Mouse (Mus musculus): ENCODE results near the gene Rpp38. TPM values are rescaled to one million over a fixed set of nuclear protein-coding genes. Genes with fewer than 3 reads are reported as not detected.

The Rpp38 gene
- 10 to 100 TPM in 2 of 26 experiments, 1 to 10 TPM in 24; 1.3 to 10.5 (median 3.5) TPM for total RNA-seq (2018; cell fraction: chromatin; rRNA removed)
- total RNA-seq (2018; cell fraction: cytosol; rRNA removed), result 1 to 10 TPM; 3.2 to 9.8 (median 7.7) TPM
- 10 to 100 TPM in 7 of 26 experiments, 1 to 10 TPM in 19; 2.2 to 16.1 (median 7.3) TPM for total RNA-seq (2018; cell fraction: nucleus; rRNA removed)
- 6.6 to 12.1 TPM (median 10.8 TPM) in 3 replicates for polyA plus RNA-seq (2018)

- WGBS (ENCODE audit: missing documents), result under 1% methylated on average over 45 of the region's 45 CpGs
- Histone ChIP-seq H3K79me2 (ENCODE audit: inconsistent target) (peaks cover 20% of the 10 kb centered on the region; the same call in 1 of the 2 replicates), H3K27ac (peak within 1 kb of the TSS; percentile 54), H3K36me3 (ENCODE audit: inconsistent target) (0 out of 2 replicates have a peak, but pooled peaks cover 7% of the 10 kb centered on the region), H3K4me3 (ENCODE audit: inconsistent target) (peak within 1 kb of the TSS; percentile 70)
Measured at GRCm38 (mm10) chr2:3332484-3333242, at the start of gene Rpp38. Gene Rpp38, minus strand, starts transcription at chr2:3332643.

- 85% methylated on average over 4 of the region's 4 CpGs for WGBS (ENCODE audit: missing documents)
- Histone ChIP-seq H3K79me2 (ENCODE audit: inconsistent target) (no peaks in the 10 kb centered on the region), H3K27ac (no peak overlapping the region), H3K4me3 (ENCODE audit: inconsistent target) (no peak overlapping the region), H3K36me3 (ENCODE audit: inconsistent target) (no peaks in the 10 kb centered on the region)
Measured at GRCm38 (mm10) chr2:3365127-3365526, 32.7 kb upstream of the Rpp38 start.

GRCm38 (mm10) chr2:3361067-3361466, 28.6 kb upstream of the Rpp38 start:
- Histone ChIP-seq H3K4me3 (ENCODE audit: inconsistent target) (no peak overlapping the region), H3K27ac (no peak overlapping the region), H3K79me2 (ENCODE audit: inconsistent target) (no peaks in the 10 kb centered on the region), H3K36me3 (ENCODE audit: inconsistent target) (no peaks in the 10 kb centered on the region)
- WGBS (ENCODE audit: missing documents), result 83% methylated on average over 3 of the region's 3 CpGs

GRCm38 (mm10) chr2:3357887-3358286, 25.4 kb upstream of the Rpp38 start:
- 73% methylated on average over 3 of the region's 3 CpGs for WGBS (ENCODE audit: missing documents)
- no peak overlapping the region for H3K4me3 ChIP-seq (ENCODE audit: inconsistent target)
- H3K27ac ChIP-seq, result no peak overlapping the region
- no peaks in the 10 kb centered on the region for H3K36me3 ChIP-seq (ENCODE audit: inconsistent target)
- no peaks in the 10 kb centered on the region for H3K79me2 ChIP-seq (ENCODE audit: inconsistent target)

- Histone ChIP-seq H3K27ac (peak overlapping the region; percentile 27; the same call in 1 of the 2 replicates), H3K4me3 (ENCODE audit: inconsistent target) (no peak overlapping the region), H3K79me2 (ENCODE audit: inconsistent target) (no peaks in the 10 kb centered on the region), H3K36me3 (ENCODE audit: inconsistent target) (no peaks in the 10 kb centered on the region)
- WGBS (ENCODE audit: missing documents), result 87% methylated on average over 3 of the region's 3 CpGs
Measured at GRCm38 (mm10) chr2:3356311-3356710, 23.9 kb upstream of the Rpp38 start.

- 68% methylated on average over 8 of the region's 8 CpGs for WGBS (ENCODE audit: missing documents)
- Histone ChIP-seq H3K4me3 (ENCODE audit: inconsistent target) (no peak overlapping the region), H3K36me3 (ENCODE audit: inconsistent target) (no peaks in the 10 kb centered on the region), H3K27ac (peak overlapping the region; percentile 27; the same call in 1 of the 2 replicates), H3K79me2 (ENCODE audit: inconsistent target) (no peaks in the 10 kb centered on the region)
Measured at GRCm38 (mm10) chr2:3355793-3356192, 23.4 kb upstream of the Rpp38 start.

- H3K36me3 ChIP-seq (ENCODE audit: inconsistent target), result no peaks in the 10 kb centered on the region
- H3K79me2 ChIP-seq (ENCODE audit: inconsistent target), result no peaks in the 10 kb centered on the region
- H3K4me3 ChIP-seq (ENCODE audit: inconsistent target), result no peak overlapping the region
- no peak overlapping the region for H3K27ac ChIP-seq
Measured at GRCm38 (mm10) chr2:3353160-3353559, 20.7 kb upstream of the Rpp38 start.

- H3K36me3 ChIP-seq (ENCODE audit: inconsistent target), result no peaks in the 10 kb centered on the region
- 10% methylated on average over 3 of the region's 3 CpGs for WGBS (ENCODE audit: missing documents)
Measured at GRCm38 (mm10) chr2:3348919-3349318, 16.5 kb upstream of the Rpp38 start.

GRCm38 (mm10) chr2:3348422-3348821, 16.0 kb upstream of the Rpp38 start:
- Histone ChIP-seq H3K27ac (no peak overlapping the region), H3K79me2 (ENCODE audit: inconsistent target) (no peaks in the 10 kb centered on the region), H3K36me3 (ENCODE audit: inconsistent target) (no peaks in the 10 kb centered on the region), H3K4me3 (ENCODE audit: inconsistent target) (no peak overlapping the region)
- 82% methylated on average over 4 of the region's 4 CpGs for WGBS (ENCODE audit: missing documents)

More at GRCm38 (mm10) chr2:3348919-3349318, 16.5 kb upstream of the Rpp38 start:
- no peak overlapping the region for H3K4me3 ChIP-seq (ENCODE audit: inconsistent target)
- H3K79me2 ChIP-seq (ENCODE audit: inconsistent target), result no peaks in the 10 kb centered on the region
- H3K27ac ChIP-seq, result no peak overlapping the region

- 3% methylated on average over 20 of the region's 20 CpGs for WGBS (ENCODE audit: missing documents)
- peaks cover 12% of the 10 kb centered on the region; the same call in 1 of the 2 replicates for H3K79me2 ChIP-seq (ENCODE audit: inconsistent target)
- H3K36me3 ChIP-seq (ENCODE audit: inconsistent target), result no peaks in the 10 kb centered on the region
- peak within 1 kb of the TSS; percentile 14; the same call in 1 of the 2 replicates for H3K4me3 ChIP-seq (ENCODE audit: inconsistent target)
- H3K27ac ChIP-seq, result no peak within 1 kb of the TSS
Measured at GRCm38 (mm10) chr2:3335611-3336301, 3.3 kb upstream of the Rpp38 start, which contains the start of gene Acbd7. Gene Acbd7, plus strand, starts transcription at chr2:3336168.

- H3K27ac ChIP-seq, result no peak overlapping the region
- no peak overlapping the region; the same call in 1 of the 2 replicates for H3K4me3 ChIP-seq (ENCODE audit: inconsistent target)
- H3K79me2 ChIP-seq (ENCODE audit: inconsistent target), result peaks cover 20% of the 10 kb centered on the region; the same call in 1 of the 2 replicates
- 61% methylated on average over 12 of the region's 12 CpGs for WGBS (ENCODE audit: missing documents)
- H3K36me3 ChIP-seq (ENCODE audit: inconsistent target), result 0 out of 2 replicates have a peak, but pooled peaks cover 7% of the 10 kb centered on the region
Measured at GRCm38 (mm10) chr2:3333761-3334160, 1.3 kb upstream of the Rpp38 start.

- H3K27ac ChIP-seq, result peak overlapping the region; percentile 54
- H3K4me3 ChIP-seq (ENCODE audit: inconsistent target), result peak overlapping the region; percentile 70
- 0 out of 2 replicates have a peak, but pooled peaks cover 7% of the 10 kb centered on the region for H3K36me3 ChIP-seq (ENCODE audit: inconsistent target)
- WGBS (ENCODE audit: missing documents), result 1% methylated on average over 21 of the region's 21 CpGs
- peaks cover 20% of the 10 kb centered on the region; the same call in 1 of the 2 replicates for H3K79me2 ChIP-seq (ENCODE audit: inconsistent target)
Measured at GRCm38 (mm10) chr2:3332056-3332455, 387 bp downstream of the Rpp38 start.

GRCm38 (mm10) chr2:3331071-3331703, 1.3 kb downstream of the Rpp38 start:
- 68% methylated on average over 5 of the region's 5 CpGs for WGBS (ENCODE audit: missing documents)
- Histone ChIP-seq H3K79me2 (ENCODE audit: inconsistent target) (peaks cover 20% of the 10 kb centered on the region; the same call in 1 of the 2 replicates), H3K4me3 (ENCODE audit: inconsistent target) (peak overlapping the region; percentile 70), H3K27ac (no peak overlapping the region), H3K36me3 (ENCODE audit: inconsistent target) (0 out of 2 replicates have a peak, but pooled peaks cover 7% of the 10 kb centered on the region)

GRCm38 (mm10) chr2:3327351-3327750, 5.1 kb downstream of the Rpp38 start:
- peaks cover 20% of the 10 kb centered on the region; the same call in 1 of the 2 replicates for H3K79me2 ChIP-seq (ENCODE audit: inconsistent target)
- peaks cover 25% of the 10 kb centered on the region; the same call in 1 of the 2 replicates for H3K36me3 ChIP-seq (ENCODE audit: inconsistent target)
- WGBS (ENCODE audit: missing documents), result 17% methylated on average over 1 of the region's 1 CpGs
- H3K4me3 ChIP-seq (ENCODE audit: inconsistent target), result no peak overlapping the region
- H3K27ac ChIP-seq, result no peak overlapping the region
